20 mouse cellular contexts compared by ENCODE assay signal in genomic region chr5:92871048-92871447, GRCm38 (mm10).
DNase-seq lines count a peak whose midpoint lies in the region; ATAC-seq and TF ChIP-seq lines count a peak whose summit lies in the region.
"Had no signal": no experiment of that assay in that cellular context is flagged by ENCODE, and none has a peak within 500 bp of the region (broad histone marks: within the 10 kb centered on the region; RNA-seq: fewer than 3 reads in every experiment).

No protein-coding gene starts in this region.

- no peaks in the 10 kb centered on the region for H3K36me3 ChIP-seq in stomach, postnatal 0 days (ENCODE audit: control insufficient read depth, insufficient read depth, low read length)
- H3K36me3 ChIP-seq in liver, postnatal 0 days (replicated peaks; ENCODE audit: insufficient read depth, low read length) = no peaks in the 10 kb centered on the region
- H3K36me3 ChIP-seq: embryonic facial prominence, embryonic 13.5 days; forebrain, embryonic 12.5 days; heart, embryonic 10.5 days had no signal

- 26% methylated on average over 3 of the region's 3 CpGs for WGBS in stomach, postnatal 0 days
- WGBS in liver, postnatal 0 days (ENCODE audit: insufficient replicate concordance) = 28% methylated on average over 3 of the region's 3 CpGs

- H3K4me3 ChIP-seq in stomach, postnatal 0 days (ENCODE audit: low read depth, low read length) = no peak overlapping the region
- no peak overlapping the region for H3K4me3 ChIP-seq in liver, postnatal 0 days (ENCODE audit: low read depth, low read length)
- H3K4me3 ChIP-seq: embryonic facial prominence, embryonic 13.5 days; forebrain, embryonic 12.5 days; heart, embryonic 10.5 days had no signal

- no peak for TF ChIP-seq CTCF in stomach, postnatal 0 days (IDR thresholded peaks at IDR 0.05; ENCODE audit: low read depth)
- no peak for TF ChIP-seq CTCF in liver, postnatal 0 days (IDR thresholded peaks at IDR 0.05; ENCODE audit: low read depth)

- H3K4me1 ChIP-seq in stomach, postnatal 0 days (replicated peaks; ENCODE audit: control insufficient read depth, insufficient read depth) = no peaks in the 10 kb centered on the region
- H3K4me1 ChIP-seq in liver, postnatal 0 days (ENCODE audit: insufficient read depth) = no peaks in the 10 kb centered on the region
- H3K4me1 ChIP-seq: forebrain, embryonic 12.5 days had no signal

- no peak for TF ChIP-seq EP300 in stomach, postnatal 0 days (optimal IDR thresholded peaks at IDR 0.05)
- TF ChIP-seq EP300 in liver, postnatal 0 days (IDR thresholded peaks at IDR 0.05; ENCODE audit: low read depth) = no peak

- ATAC-seq in stomach, postnatal 0 days (ENCODE audit: low FRiP score, low TSS enrichment) = peak; percentile 67
- no peak for ATAC-seq in liver, postnatal 0 days
- ATAC-seq: forebrain, embryonic 16.5 days had no signal

- DNase-seq in kidney, adult 18-20 months = peak; percentile 46
- no peak for DNase-seq in kidney, postnatal 4 days
- DNase-seq in NIH3T3 (ENCODE audit: low read depth) = peak; percentile 5
- DNase-seq in kidney, postnatal 14 days = peak; percentile 38
- no peak for DNase-seq in stomach, postnatal 0 days (ENCODE audit: low spot score)
- no peak for DNase-seq in liver, postnatal 0 days
- DNase-seq: adrenal gland, adult 2 months; adrenal gland, postnatal 25 days; cerebellum, adult 18-20 months; cerebellum, adult 9-11 months; cerebellum, postnatal 36 days; gastrocnemius, postnatal 10 days; heart, adult 18-20 months; heart, postnatal 10 days; heart, postnatal 4 days had no signal

- H3K9me3 ChIP-seq in stomach, postnatal 0 days (ENCODE audit: control insufficient read depth, low read length) = no peaks in the 10 kb centered on the region
- H3K9me3 ChIP-seq in liver, postnatal 0 days (ENCODE audit: low read length) = no peaks in the 10 kb centered on the region
- H3K9me3 ChIP-seq: embryonic facial prominence, embryonic 13.5 days; forebrain, embryonic 12.5 days; heart, embryonic 10.5 days had no signal

- no peak overlapping the region for H3K9ac ChIP-seq in stomach, postnatal 0 days (ENCODE audit: low read length)
- no peak overlapping the region for H3K9ac ChIP-seq in liver, postnatal 0 days (replicated peaks)
- H3K9ac ChIP-seq: embryonic facial prominence, embryonic 13.5 days; forebrain, embryonic 12.5 days had no signal

- H3K27me3 ChIP-seq in stomach, postnatal 0 days (ENCODE audit: control insufficient read depth, insufficient read depth, low read length) = no peaks in the 10 kb centered on the region
- no peaks in the 10 kb centered on the region for H3K27me3 ChIP-seq in liver, postnatal 0 days (ENCODE audit: insufficient read depth, low read length)
- H3K27me3 ChIP-seq: CH12.LX; embryonic facial prominence, embryonic 13.5 days; forebrain, embryonic 12.5 days had no signal

- no peak overlapping the region for H3K27ac ChIP-seq in stomach, postnatal 0 days (replicated peaks)
- no peak overlapping the region for H3K27ac ChIP-seq in liver, postnatal 0 days (ENCODE audit: low read depth)
- H3K27ac ChIP-seq: embryonic facial prominence, embryonic 13.5 days; forebrain, embryonic 12.5 days; heart, embryonic 10.5 days had no signal

- no peak overlapping the region for H3K4me2 ChIP-seq in stomach, postnatal 0 days (replicated peaks; ENCODE audit: low read depth)
- no peak overlapping the region for H3K4me2 ChIP-seq in liver, postnatal 0 days (ENCODE audit: low read depth, low read length)
- H3K4me2 ChIP-seq: embryonic facial prominence, embryonic 13.5 days; forebrain, embryonic 12.5 days had no signal

Comparison
In these comparisons a context has a peak if more than half of its experiments do, and no peak if none do; other contexts are left out.
1. DNase-seq: peak in kidney, adult 18-20 months (single experiment), NIH3T3 (single experiment) and kidney, postnatal 14 days (single experiment); none in kidney, postnatal 4 days (0 of 2), stomach, postnatal 0 days (single experiment) and liver, postnatal 0 days (single experiment).